Mouse (Mus musculus): ENCODE measurements around the gene Cask.

- TF ChIP-seq POLR2A (IDR thresholded peaks at IDR 0.05; ENCODE audit: borderline replicate concordance, control insufficient read depth, low read depth, low read length) (no peak), CTCF (IDR thresholded peaks at IDR 0.05; ENCODE audit: control insufficient read depth, insufficient read depth, low read length) (no peak)
These were observed 229.7 kb downstream of the Cask start for GRCm38 (mm10) chrX:13621473-13621872.
